9 mouse cellular contexts compared by ENCODE assay signal in the genomic region with DNA sequence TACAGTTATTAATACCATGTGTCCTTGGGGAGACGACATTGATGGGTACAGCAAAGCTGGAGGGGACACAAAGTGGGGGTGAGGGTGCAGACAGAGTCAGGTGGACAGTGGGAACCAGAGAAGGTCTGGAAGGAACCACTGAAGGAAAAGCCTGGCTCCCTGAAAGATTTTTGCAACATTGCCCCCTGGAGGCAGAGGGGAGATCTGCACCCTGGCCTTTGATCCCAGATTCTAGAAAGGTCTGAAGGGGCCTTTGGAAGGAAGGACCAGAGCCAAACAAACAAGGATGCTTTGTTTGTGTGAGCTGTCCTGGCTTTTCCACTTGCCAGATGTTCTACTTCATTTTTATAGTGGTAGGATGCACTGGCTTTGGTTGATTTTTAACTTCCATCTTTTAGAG. TPM values are rescaled to one million over a fixed set of nuclear protein-coding genes. Genes with fewer than 3 reads are reported as not detected.
A peak's percentile ranks its signal among the peaks of the same experiment; 100 is the strongest.
DNase-seq lines count a peak whose midpoint lies in the region; ATAC-seq and TF ChIP-seq lines count a peak whose summit lies in the region.
"Had no signal": no experiment of that assay in that cellular context is flagged by ENCODE, and none has a peak within 500 bp of the region (broad histone marks: within the 10 kb centered on the region; RNA-seq: fewer than 3 reads in every experiment).

No protein-coding gene starts in this region.

- no peak for TF ChIP-seq EP300 in liver, postnatal 0 days (IDR thresholded peaks at IDR 0.05; ENCODE audit: low read depth)

- no peak overlapping the region for H3K4me3 ChIP-seq in liver, postnatal 0 days (ENCODE audit: low read depth, low read length)

- WGBS in liver, postnatal 0 days (ENCODE audit: insufficient replicate concordance), result 4% methylated on average over 1 of the region's 1 CpGs

- no peak for ATAC-seq in liver, postnatal 0 days

- no peak overlapping the region for H3K4me2 ChIP-seq in liver, postnatal 0 days (ENCODE audit: low read depth, low read length)

- peak; percentile 83 for TF ChIP-seq CTCF in liver, postnatal 0 days (IDR thresholded peaks at IDR 0.05; ENCODE audit: low read depth)

- intact Hi-C loops in heart, postnatal 14 days (cut with DNase I), result loop anchor here (1.0 to 5.0 kb wide), 3 partner anchors 51 to 87 kb away; partner anchors contain the start of gene Tpbgl

- no peak overlapping the region for H3K27ac ChIP-seq in liver, postnatal 0 days (ENCODE audit: low read depth)

- peak; percentile 64 to 93 for DNase-seq in adrenal gland, adult (ENCODE audit: inconsistent age in 2 of 2, low spot score in 1 of 2)
- DNase-seq in adrenal gland, adult 8-10 months, result no peak
- DNase-seq in ovary, postnatal 14 days (ENCODE audit: low spot score), result peak; percentile 64
- no peak for DNase-seq in ovary, adult 18-20 months (ENCODE audit: low spot score)
- DNase-seq in cerebellum, adult 9-11 months, result peak; percentile 61
- DNase-seq in heart, postnatal 14 days, result peak; percentile 76 to 84
- DNase-seq in liver, postnatal 0 days, result peak; percentile 50
- peak; percentile 45 to 64 for DNase-seq in spleen, postnatal 10 days (ENCODE audit: low spot score in 2 of 2)

- no peaks in the 10 kb centered on the region for H3K9me3 ChIP-seq in liver, postnatal 0 days (ENCODE audit: low read length)

- H3K36me3 ChIP-seq in liver, postnatal 0 days (replicated peaks; ENCODE audit: insufficient read depth, low read length), result no peaks in the 10 kb centered on the region

- H3K9ac ChIP-seq in liver, postnatal 0 days (replicated peaks), result no peak overlapping the region

- H3K4me1 ChIP-seq in liver, postnatal 0 days (ENCODE audit: insufficient read depth), result no peaks in the 10 kb centered on the region

- H3K27me3 ChIP-seq in liver, postnatal 0 days (ENCODE audit: insufficient read depth, low read length), result no peaks in the 10 kb centered on the region

RNA-seq across cellular contexts. Expression of gene Slco2b1, which starts 0.7 kb away (rescaled TPM):
- 10 to 100 TPM; 25.3 to 35.2 (median 31.5) TPM for total RNA-seq in adrenal gland, adult 8-10 months (2022)
- total RNA-seq in heart, postnatal 14 days (2021), result 10 to 100 TPM in 1 of 2 experiments, 1 to 10 TPM in 1; 8.8 to 11.4 TPM
- 0.68 and 0.73 TPM in 2 replicates for polyA plus RNA-seq in liver, postnatal 0 days (2015; fragmentation: Nextera tagmentation; extraction: Ambion mirVana)

RNA-seq across cellular contexts. Expression of gene Olfr520, which starts 19.6 kb away (rescaled TPM):
- not detected for total RNA-seq in adrenal gland, adult 8-10 months (2022)
- under 1 TPM in 1 of 2 experiments, not detected in 1; 0.38 TPM for total RNA-seq in heart, postnatal 14 days (2021)
- not detected in 2 replicates for polyA plus RNA-seq in liver, postnatal 0 days (2015; fragmentation: Nextera tagmentation; extraction: Ambion mirVana)
- total RNA-seq: layer of hippocampus, adult 18-20 months had no signal

RNA-seq across cellular contexts. Expression of gene Olfr521, which starts 52.8 kb away (rescaled TPM):
- total RNA-seq in adrenal gland, adult 8-10 months (2022), result not detected
- not detected for total RNA-seq in heart, postnatal 14 days (2021)
- not detected in 2 replicates for polyA plus RNA-seq in liver, postnatal 0 days (2015; fragmentation: Nextera tagmentation; extraction: Ambion mirVana)
- total RNA-seq: layer of hippocampus, adult 18-20 months had no signal

Comparison
In these comparisons a context has a peak if more than half of its experiments do, and no peak if none do; other contexts are left out.
1. DNase-seq: peak in adrenal gland, adult (2 of 2), ovary, postnatal 14 days (single experiment), cerebellum, adult 9-11 months (single experiment), heart, postnatal 14 days (2 of 2), liver, postnatal 0 days (single experiment) and spleen, postnatal 10 days (2 of 2); none in adrenal gland, adult 8-10 months (single experiment) and ovary, adult 18-20 months (single experiment).